Mouse (Mus musculus) cortical plate, adult 2 months (tissue): ENCODE results near the gene Eef1b2.

Experiments used
- CTCF ChIP-seq: fragments of 200-500 bp; IDR thresholded peaks from 2 replicates; pipeline ENCODE4 v1.5.1; 2011; ENCODE audit warnings: mild to moderate bottlenecking, control low read depth, low read length; ENCODE audit not compliant: insufficient read depth; ENCODE audit errors: extremely low read depth
- POLR2A ChIP-seq: fragments of 200-500 bp; IDR thresholded peaks from 2 replicates; pipeline ENCODE4 v1.6.1; 2011; ENCODE audit warnings: mild to moderate bottlenecking, low read length, control low read depth; ENCODE audit not compliant: insufficient read depth; ENCODE audit errors: extremely low read depth

GRCm38 (mm10) chr1:63227241-63227640 lies 50.6 kb downstream of the Eef1b2 start:
- TF ChIP-seq POLR2A (no peak), CTCF (no peak)
